Mouse (Mus musculus) stomach, embryonic 15.5 days (tissue): ENCODE measurements at regions not wholly inside any gene's neighbourhood (a gene's known extent, or its start where the extent isn't known, plus 50 kb on each side); places are given as distances from the start of the nearest gene placed in this dataset.

ENCODE experiments used
- ATAC-seq: fragments of 200-750 bp; cut with Nextera tagmentation; 2 replicates; pipeline ENCODE4 v1.8.0; 2017; ENCODE audit warnings: low read depth, moderate number of reproducible peaks, moderate TSS enrichment; ENCODE audit not compliant: insufficient read depth, low FRiP score
- H3K27ac ChIP-seq: fragments of 300-500 bp; sonication (generic); 2 replicates; pipeline ENCODE4 v1.5.1; 2015; ENCODE audit warnings: mild to moderate bottlenecking, inconsistent platforms
- H3K27me3 ChIP-seq: fragments of 300-500 bp; sonication (generic); replicated peaks from 2 replicates; pipeline ENCODE4 v1.6.1; 2015; ENCODE audit warnings: inconsistent platforms
- H3K36me3 ChIP-seq: fragments of 300-500 bp; sonication (generic); 2 replicates; pipeline ENCODE4 v1.6.1; 2015; ENCODE audit warnings: inconsistent platforms
- H3K4me1 ChIP-seq: fragments of 300-500 bp; sonication (generic); 2 replicates; pipeline ENCODE4 v1.6.1; 2015; ENCODE audit warnings: inconsistent platforms
- H3K4me2 ChIP-seq: fragments of 300-500 bp; sonication (generic); 2 replicates; pipeline ENCODE4 v1.6.1; 2015; ENCODE audit warnings: mild to moderate bottlenecking, inconsistent platforms
- H3K4me3 ChIP-seq: fragments of 300-500 bp; sonication (generic); replicated peaks from 2 replicates; pipeline ENCODE4 v1.5.1; 2015; ENCODE audit warnings: inconsistent platforms
- H3K9ac ChIP-seq: fragments of 300-500 bp; sonication (generic); 2 replicates; pipeline ENCODE4 v1.6.1; 2015; ENCODE audit warnings: inconsistent platforms
- H3K9me3 ChIP-seq: fragments of 300-500 bp; sonication (generic); 2 replicates; pipeline ENCODE4 v1.6.1; 2016; ENCODE audit warnings: inconsistent platforms
- WGBS: fragments of 180-500 bp; shearing (Covaris S2); methylation state at CpG from one replicate; pipeline ENCODE4 v1.1.7; 2015; 5-methylcytosine and 5-hydroxymethylcytosine counted together

GRCm38 (mm10) chr2:75555676-75556075, 103.4 kb upstream of the Hnrnpa3 start:
- Histone ChIP-seq H3K27me3 (no peaks in the 10 kb centered on the region), H3K4me2 (no peak overlapping the region), H3K9ac (no peak overlapping the region), H3K4me1 (peaks cover 3% of the 10 kb centered on the region; the same call in 1 of the 2 replicates), H3K4me3 (no peak overlapping the region), H3K9me3 (no peaks in the 10 kb centered on the region), H3K27ac (no peak overlapping the region), H3K36me3 (no peaks in the 10 kb centered on the region)
- no peak for ATAC-seq
- 85% methylated on average over 8 of the region's 8 CpGs for WGBS

- H3K36me3 ChIP-seq, result no peaks in the 10 kb centered on the region
- H3K9me3 ChIP-seq, result no peaks in the 10 kb centered on the region
- no peak overlapping the region for H3K4me3 ChIP-seq
- no peak overlapping the region for H3K4me2 ChIP-seq
- no peak overlapping the region for H3K9ac ChIP-seq
- H3K27ac ChIP-seq, result no peak overlapping the region
- no peak for ATAC-seq
- WGBS, result 54% methylated on average over 7 of the region's 7 CpGs
- H3K4me1 ChIP-seq, result peaks cover 3% of the 10 kb centered on the region; the same call in 1 of the 2 replicates
- no peaks in the 10 kb centered on the region for H3K27me3 ChIP-seq
These were observed 102.3 kb upstream of the Hnrnpa3 start for GRCm38 (mm10) chr2:75556744-75557143.

- Histone ChIP-seq H3K4me1 (peaks cover 3% of the 10 kb centered on the region; the same call in 1 of the 2 replicates), H3K27me3 (no peaks in the 10 kb centered on the region), H3K36me3 (no peaks in the 10 kb centered on the region), H3K9ac (no peak overlapping the region), H3K9me3 (no peaks in the 10 kb centered on the region), H3K4me3 (no peak overlapping the region), H3K27ac (no peak overlapping the region), H3K4me2 (no peak overlapping the region)
- WGBS, result 64% methylated on average over 11 of the region's 11 CpGs
- ATAC-seq, result no peak
These were observed 101.7 kb upstream of the Hnrnpa3 start for GRCm38 (mm10) chr2:75557392-75557791.

GRCm38 (mm10) chr2:75559920-75560319, 99.1 kb upstream of the Hnrnpa3 start:
- ATAC-seq, result no peak
- H3K4me1 ChIP-seq, result peaks cover 3% of the 10 kb centered on the region; the same call in 1 of the 2 replicates
- H3K9me3 ChIP-seq, result no peaks in the 10 kb centered on the region
- H3K27ac ChIP-seq, result no peak overlapping the region
- no peak overlapping the region for H3K4me3 ChIP-seq
- no peak overlapping the region for H3K4me2 ChIP-seq
- no peaks in the 10 kb centered on the region for H3K27me3 ChIP-seq
- 30% methylated on average over 6 of the region's 6 CpGs for WGBS
- no peak overlapping the region for H3K9ac ChIP-seq
- no peaks in the 10 kb centered on the region for H3K36me3 ChIP-seq

GRCm38 (mm10) chr2:75563253-75563913, 95.7 kb upstream of the Hnrnpa3 start:
- no peaks in the 10 kb centered on the region for H3K9me3 ChIP-seq
- WGBS, result 56% methylated on average over 9 of the region's 9 CpGs
- ATAC-seq, result no peak
- H3K27me3 ChIP-seq, result no peaks in the 10 kb centered on the region
- no peak overlapping the region for H3K4me2 ChIP-seq
- no peak overlapping the region for H3K4me3 ChIP-seq
- H3K4me1 ChIP-seq, result peaks cover 3% of the 10 kb centered on the region; the same call in 1 of the 2 replicates
- no peak overlapping the region for H3K9ac ChIP-seq
- no peak overlapping the region for H3K27ac ChIP-seq
- no peaks in the 10 kb centered on the region for H3K36me3 ChIP-seq

- peaks cover 3% of the 10 kb centered on the region; the same call in 1 of the 2 replicates for H3K4me1 ChIP-seq
- H3K4me2 ChIP-seq, result no peak overlapping the region
- H3K27ac ChIP-seq, result no peak overlapping the region
- no peak for ATAC-seq
- no peak overlapping the region for H3K4me3 ChIP-seq
- no peaks in the 10 kb centered on the region for H3K9me3 ChIP-seq
- WGBS, result 72% methylated on average over 5 of the region's 5 CpGs
- no peaks in the 10 kb centered on the region for H3K27me3 ChIP-seq
- H3K36me3 ChIP-seq, result no peaks in the 10 kb centered on the region
- no peak overlapping the region for H3K9ac ChIP-seq
These were observed 94.3 kb upstream of the Hnrnpa3 start for GRCm38 (mm10) chr2:75564809-75565208.

GRCm38 (mm10) chr2:75567131-75567530, 91.9 kb upstream of the Hnrnpa3 start:
- no peak overlapping the region for H3K4me2 ChIP-seq
- no peaks in the 10 kb centered on the region for H3K36me3 ChIP-seq
- no peaks in the 10 kb centered on the region for H3K9me3 ChIP-seq
- H3K27me3 ChIP-seq, result no peaks in the 10 kb centered on the region
- H3K9ac ChIP-seq, result no peak overlapping the region
- 64% methylated on average over 4 of the region's 4 CpGs for WGBS
- no peak overlapping the region for H3K4me3 ChIP-seq
- ATAC-seq, result no peak
- no peaks in the 10 kb centered on the region for H3K4me1 ChIP-seq
- H3K27ac ChIP-seq, result no peak overlapping the region

GRCm38 (mm10) chr2:75569756-75570155, 89.3 kb upstream of the Hnrnpa3 start:
- Histone ChIP-seq H3K4me3 (no peak overlapping the region), H3K9ac (no peak overlapping the region), H3K27ac (no peak overlapping the region), H3K36me3 (no peaks in the 10 kb centered on the region), H3K9me3 (no peaks in the 10 kb centered on the region), H3K27me3 (no peaks in the 10 kb centered on the region), H3K4me1 (no peaks in the 10 kb centered on the region), H3K4me2 (no peak overlapping the region)
- 88% methylated on average over 6 of the region's 6 CpGs for WGBS
- ATAC-seq, result no peak

- H3K9ac ChIP-seq, result no peak overlapping the region
These were observed 88.8 kb upstream of the Hnrnpa3 start for GRCm38 (mm10) chr2:75570246-75570645.

GRCm38 (mm10) chr2:75584975-75585374, 74.1 kb upstream of the Hnrnpa3 start:
- peak overlapping the region; percentile 52 for H3K4me2 ChIP-seq
- no peak overlapping the region for H3K27ac ChIP-seq
- no peaks in the 10 kb centered on the region for H3K36me3 ChIP-seq
- H3K4me1 ChIP-seq, result peaks cover 9% of the 10 kb centered on the region; the same call in 1 of the 2 replicates
- WGBS, result under 1% methylated on average over 16 of the region's 16 CpGs
- H3K9ac ChIP-seq, result no peak overlapping the region
- peak overlapping the region; percentile 23 for H3K4me3 ChIP-seq
- peak; percentile 78; the same call in 1 of the 2 replicates for ATAC-seq
- H3K27me3 ChIP-seq, result 0 out of 2 replicates have a peak, but pooled peaks cover 6% of the 10 kb centered on the region
- no peaks in the 10 kb centered on the region for H3K9me3 ChIP-seq

More at GRCm38 (mm10) chr2:75570246-75570645, 88.8 kb upstream of the Hnrnpa3 start:
- Histone ChIP-seq H3K9me3 (no peaks in the 10 kb centered on the region), H3K27me3 (no peaks in the 10 kb centered on the region), H3K36me3 (no peaks in the 10 kb centered on the region), H3K4me2 (no peak overlapping the region), H3K4me3 (no peak overlapping the region), H3K27ac (no peak overlapping the region), H3K4me1 (no peaks in the 10 kb centered on the region)
- no peak for ATAC-seq
- 57% methylated on average over 2 of the region's 2 CpGs for WGBS

- Histone ChIP-seq H3K27ac (no peak overlapping the region), H3K9ac (no peak overlapping the region), H3K4me3 (no peak overlapping the region), H3K9me3 (no peaks in the 10 kb centered on the region), H3K4me1 (peaks cover 9% of the 10 kb centered on the region; the same call in 1 of the 2 replicates), H3K27me3 (peaks cover 16% of the 10 kb centered on the region), H3K36me3 (no peaks in the 10 kb centered on the region), H3K4me2 (no peak overlapping the region)
- ATAC-seq, result no peak
- 2% methylated on average over 6 of the region's 6 CpGs for WGBS
These were observed 70.5 kb upstream of the Hnrnpa3 start for GRCm38 (mm10) chr2:75588572-75588971.

GRCm38 (mm10) chr2:75589452-75589851, 69.6 kb upstream of the Hnrnpa3 start:
- peak overlapping the region; percentile 47 for H3K4me2 ChIP-seq
- 7% methylated on average over 19 of the region's 19 CpGs for WGBS
- H3K4me3 ChIP-seq, result no peak overlapping the region
- H3K9ac ChIP-seq, result no peak overlapping the region
- peak; percentile 44; the same call in 1 of the 2 replicates for ATAC-seq
- peaks cover 16% of the 10 kb centered on the region for H3K27me3 ChIP-seq
- H3K4me1 ChIP-seq, result peaks cover 9% of the 10 kb centered on the region; the same call in 1 of the 2 replicates
- no peaks in the 10 kb centered on the region for H3K36me3 ChIP-seq
- H3K9me3 ChIP-seq, result no peaks in the 10 kb centered on the region
- no peak overlapping the region for H3K27ac ChIP-seq
